18 mouse cellular contexts compared by ENCODE assay signal in the genomic region with DNA sequence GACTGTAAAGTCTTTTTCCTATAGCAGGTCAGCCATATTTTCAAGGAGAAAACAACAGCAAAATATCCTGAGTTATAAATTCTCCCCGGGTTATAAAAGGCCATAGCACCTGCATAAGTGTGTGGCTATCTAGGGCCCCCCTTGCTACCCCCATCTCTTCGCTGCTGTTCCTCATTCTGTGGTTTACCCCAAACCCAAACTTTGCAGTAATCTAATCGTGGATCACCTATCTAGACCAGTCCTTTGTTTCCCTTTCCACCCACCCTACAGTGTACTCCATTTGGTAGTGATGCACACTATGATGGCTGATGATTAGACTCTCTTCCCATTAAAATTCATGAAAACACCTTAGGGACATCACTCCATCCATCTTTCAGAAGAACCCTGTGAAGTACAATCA.
"Had no signal": no experiment of that assay in that cellular context is flagged by ENCODE, and none has a peak within 500 bp of the region (broad histone marks: within the 10 kb centered on the region; RNA-seq: fewer than 3 reads in every experiment).

No protein-coding gene starts in this region.

- H3K27me3 ChIP-seq: limb, embryonic 13.5 days; liver, embryonic 12.5 days; liver, embryonic 15.5 days; lung, embryonic 15.5 days; stomach, embryonic 15.5 days had no signal

- H3K4me1 ChIP-seq: liver, embryonic 12.5 days; liver, embryonic 15.5 days; lung, embryonic 15.5 days; stomach, embryonic 15.5 days had no signal

- H3K36me3 ChIP-seq: limb, embryonic 10.5 days; limb, embryonic 13.5 days; liver, embryonic 12.5 days; liver, embryonic 15.5 days; lung, embryonic 15.5 days; stomach, embryonic 15.5 days had no signal

- H3K4me3 ChIP-seq: limb, embryonic 10.5 days; limb, embryonic 13.5 days; liver, embryonic 12.5 days; liver, embryonic 15.5 days; lung, embryonic 15.5 days; stomach, embryonic 15.5 days had no signal

- H3K27ac ChIP-seq: kidney, postnatal 0 days; limb, embryonic 10.5 days; liver, embryonic 12.5 days; liver, embryonic 15.5 days; lung, embryonic 15.5 days; stomach, embryonic 15.5 days had no signal

- DNase-seq: kidney, adult 2 months; kidney, postnatal 36 days; liver; lung, adult 18-20 months; lung, postnatal 10 days; lung, postnatal 36 days; midbrain, embryonic 14.5 days; right cerebral cortex, postnatal 4 days; thymus, postnatal 14 days; thymus, postnatal 4 days had no signal

- H3K9me3 ChIP-seq: limb, embryonic 10.5 days; limb, embryonic 13.5 days; liver, embryonic 12.5 days; liver, embryonic 15.5 days; lung, embryonic 15.5 days; stomach, embryonic 15.5 days had no signal

- ATAC-seq: intestine, postnatal 0 days; liver, embryonic 12.5 days had no signal
